Mouse (Mus musculus): ENCODE results near the gene Copz2. TPM values are rescaled to one million over a fixed set of nuclear protein-coding genes. Genes with fewer than 3 reads are reported as not detected.
"Not testable (repeated sequence)": the region's sequence is repeated elsewhere in the genome, so short reads cannot be mapped to it uniquely, and the experiment has no call there.

Copz2 gene
- 7.6 and 10.6 TPM in 2 replicates for polyA plus RNA-seq (2012; rRNA removed)

DNA sequence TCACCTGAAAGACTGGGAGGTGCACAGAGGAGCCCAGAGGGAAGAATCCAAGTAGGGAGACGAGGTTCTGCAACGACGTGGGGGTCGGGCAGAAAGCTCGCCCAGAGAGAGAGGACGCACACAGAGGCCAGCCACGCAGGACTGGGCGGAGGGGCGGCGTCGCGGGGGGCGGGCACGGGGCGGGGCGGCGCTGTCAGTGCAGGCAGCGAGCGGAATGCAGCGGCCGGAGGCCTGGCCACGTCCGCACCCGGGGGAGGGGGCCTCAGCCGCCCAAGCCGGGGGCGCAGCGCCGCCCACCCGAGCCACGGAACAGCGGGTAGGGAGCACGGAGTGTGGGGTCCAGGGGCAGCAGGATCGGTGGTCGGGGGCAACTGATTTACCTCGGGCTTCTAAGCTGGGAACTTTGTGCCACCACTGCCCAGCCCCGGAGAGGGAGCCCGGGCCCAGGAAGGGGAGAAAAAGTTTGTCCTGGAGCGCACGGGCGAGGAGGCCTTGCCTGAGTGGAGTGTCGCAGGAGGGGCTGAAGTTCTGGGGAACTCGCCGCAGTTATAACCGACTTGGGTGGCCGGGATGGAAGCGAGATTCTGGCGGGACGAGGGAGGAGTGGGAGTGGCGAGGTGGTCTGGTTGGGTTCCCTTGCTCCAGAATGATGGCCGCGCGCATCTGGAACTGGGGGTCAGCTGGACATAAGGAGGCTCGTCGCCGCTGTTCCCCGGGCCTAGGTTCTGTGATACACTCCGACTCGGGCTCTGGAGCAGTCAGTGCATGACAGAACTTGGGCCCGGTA is at the start of gene Copz2:
Copz2 (plus strand) TSS at position 190 of the 787 bp plus-strand sequence.
- TF ChIP-seq CTCF (IDR thresholded peaks at IDR 0.05; ENCODE audit: extremely low read depth, insufficient read depth, insufficient read length, insufficient replicate concordance) (no peak), POLR2A (IDR thresholded peaks at IDR 0.05; ENCODE audit: low read depth, low read length) (no peak)
- H3K27me3 ChIP-seq (ENCODE audit: control insufficient read depth, insufficient read depth, low read length): peaks cover 12% of the 10 kb centered on the region
- H3K4me3 ChIP-seq (ENCODE audit: extremely low read depth, insufficient read depth, insufficient read length): peak within 1 kb of the TSS; percentile 60
- DNase-seq (ENCODE audit: low read depth in 1 of 2, low spot score in 2 of 2): no peak
- H3K4me1 ChIP-seq (ENCODE audit: control insufficient read depth, insufficient read depth, insufficient read length): peaks cover 7% of the 10 kb centered on the region; the same call in 1 of the 2 replicates
- no peak within 1 kb of the TSS for H3K27ac ChIP-seq (ENCODE audit: insufficient read depth, low read length)
- H3K36me3 ChIP-seq (ENCODE audit: control insufficient read depth, insufficient read depth, low read length): no peaks in the 10 kb centered on the region
- 3% methylated on average over 54 of the region's 60 CpGs for WGBS

DNA sequence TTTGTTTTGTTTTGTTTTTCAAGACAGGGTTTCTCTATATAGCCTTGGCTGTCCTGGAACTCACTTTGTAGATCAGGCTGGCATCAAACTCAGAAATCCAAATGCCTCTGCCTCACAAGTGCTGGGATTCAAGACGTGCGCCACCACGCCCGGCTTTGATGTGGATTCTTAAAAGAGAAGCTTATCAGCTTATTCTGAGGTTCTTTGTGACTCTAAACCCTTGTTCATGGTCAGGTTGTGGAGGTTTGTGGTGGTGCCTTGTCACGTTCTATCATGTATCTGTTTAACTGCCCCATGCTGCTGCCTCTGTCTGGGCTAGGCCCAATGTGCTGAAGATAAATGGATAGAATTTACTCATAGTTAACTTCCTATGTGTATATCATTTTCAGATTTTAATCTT is 44.1 kb upstream of the Copz2 start:
- Histone ChIP-seq H3K4me1 (ENCODE audit: control insufficient read depth, insufficient read depth, insufficient read length) (no peaks in the 10 kb centered on the region), H3K4me3 (ENCODE audit: extremely low read depth, insufficient read depth, insufficient read length) (no peak overlapping the region), H3K36me3 (ENCODE audit: control insufficient read depth, insufficient read depth, low read length) (peaks cover 26% of the 10 kb centered on the region), H3K27me3 (ENCODE audit: control insufficient read depth, insufficient read depth, low read length) (no peaks in the 10 kb centered on the region), H3K27ac (ENCODE audit: insufficient read depth, low read length) (no peak overlapping the region)
- TF ChIP-seq CTCF (IDR thresholded peaks at IDR 0.05; ENCODE audit: extremely low read depth, insufficient read depth, insufficient read length, insufficient replicate concordance) (no peak), POLR2A (IDR thresholded peaks at IDR 0.05; ENCODE audit: low read depth, low read length) (no peak)
- DNase-seq (ENCODE audit: low read depth in 1 of 2, low spot score in 2 of 2): no peak
- WGBS: 73% methylated on average over 5 of the region's 5 CpGs

DNA sequence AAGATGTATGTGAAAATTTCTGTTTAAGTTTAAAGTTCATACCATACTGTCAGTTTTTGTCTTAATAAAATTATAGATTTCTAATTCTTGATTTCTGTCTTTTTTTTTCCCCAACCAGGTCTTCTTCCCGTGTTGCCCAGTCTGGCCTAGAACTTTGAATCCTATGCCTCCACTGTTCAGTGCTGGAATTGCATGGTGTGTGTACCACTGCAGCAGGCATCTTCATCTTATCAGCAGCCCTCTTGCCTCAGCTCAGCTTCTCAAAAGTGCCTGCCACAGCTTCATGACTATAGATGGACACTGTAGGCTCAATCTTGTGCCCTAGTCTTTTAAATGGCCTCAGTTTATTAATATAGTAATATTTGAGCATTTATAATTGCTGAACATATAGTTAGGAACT is 41.6 kb upstream of the Copz2 start:
- no peaks in the 10 kb centered on the region for H3K27me3 ChIP-seq (ENCODE audit: control insufficient read depth, insufficient read depth, low read length)
- no peaks in the 10 kb centered on the region for H3K4me1 ChIP-seq (ENCODE audit: control insufficient read depth, insufficient read depth, insufficient read length)
- WGBS: 54% methylated on average over 1 of the region's 1 CpGs
- DNase-seq (ENCODE audit: low read depth in 1 of 2, low spot score in 2 of 2): no peak
- H3K4me3 ChIP-seq (ENCODE audit: extremely low read depth, insufficient read depth, insufficient read length): no peak overlapping the region
- H3K36me3 ChIP-seq (ENCODE audit: control insufficient read depth, insufficient read depth, low read length): peaks cover 22% of the 10 kb centered on the region
- TF ChIP-seq POLR2A (IDR thresholded peaks at IDR 0.05; ENCODE audit: low read depth, low read length) (no peak), CTCF (IDR thresholded peaks at IDR 0.05; ENCODE audit: extremely low read depth, insufficient read depth, insufficient read length, insufficient replicate concordance) (no peak)
- no peak overlapping the region for H3K27ac ChIP-seq (ENCODE audit: insufficient read depth, low read length)

DNA sequence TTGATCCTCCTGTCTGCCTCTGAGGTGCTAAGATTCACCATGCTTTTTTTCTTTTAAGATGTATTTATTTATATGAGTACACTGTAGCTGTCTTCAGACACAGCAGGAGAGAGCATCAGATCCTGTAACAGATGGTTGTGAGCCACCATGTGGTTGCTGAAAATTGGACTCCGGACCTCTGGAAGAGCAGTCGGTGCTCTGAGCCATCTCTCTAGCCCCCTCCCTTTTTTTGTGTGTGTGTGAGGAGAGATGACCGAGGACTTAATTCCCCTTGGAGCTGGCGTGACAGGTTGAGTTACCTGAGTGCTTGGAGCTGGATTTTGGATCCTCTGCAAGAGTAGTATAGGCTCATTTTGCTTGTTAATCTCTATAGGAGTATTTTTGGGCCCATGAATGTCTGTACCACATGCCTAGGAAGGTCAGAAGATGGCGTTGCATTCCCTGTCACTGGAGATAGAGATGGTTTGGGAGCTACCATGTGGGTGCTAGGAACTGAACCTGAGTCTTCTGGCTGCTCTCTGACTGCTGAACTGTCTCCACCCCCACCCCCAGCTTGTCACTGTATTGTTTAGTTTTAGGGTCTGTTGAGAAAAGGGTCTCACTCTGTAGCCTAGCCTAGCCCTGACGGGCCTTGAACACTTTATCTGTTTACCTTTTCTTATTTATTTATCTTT is 40.0 kb upstream of the Copz2 start:
- Histone ChIP-seq H3K27ac (ENCODE audit: insufficient read depth, low read length) (no peak overlapping the region), H3K4me3 (ENCODE audit: extremely low read depth, insufficient read depth, insufficient read length) (no peak overlapping the region), H3K27me3 (ENCODE audit: control insufficient read depth, insufficient read depth, low read length) (no peaks in the 10 kb centered on the region), H3K36me3 (ENCODE audit: control insufficient read depth, insufficient read depth, low read length) (peaks cover 19% of the 10 kb centered on the region), H3K4me1 (ENCODE audit: control insufficient read depth, insufficient read depth, insufficient read length) (no peaks in the 10 kb centered on the region)
- WGBS: 94% methylated on average over 6 of the region's 6 CpGs
- TF ChIP-seq POLR2A (IDR thresholded peaks at IDR 0.05; ENCODE audit: low read depth, low read length): no peak
- no peak for TF ChIP-seq CTCF (IDR thresholded peaks at IDR 0.05; ENCODE audit: extremely low read depth, insufficient read depth, insufficient read length, insufficient replicate concordance)
- no peak for DNase-seq (ENCODE audit: low read depth in 1 of 2, low spot score in 2 of 2)

DNA sequence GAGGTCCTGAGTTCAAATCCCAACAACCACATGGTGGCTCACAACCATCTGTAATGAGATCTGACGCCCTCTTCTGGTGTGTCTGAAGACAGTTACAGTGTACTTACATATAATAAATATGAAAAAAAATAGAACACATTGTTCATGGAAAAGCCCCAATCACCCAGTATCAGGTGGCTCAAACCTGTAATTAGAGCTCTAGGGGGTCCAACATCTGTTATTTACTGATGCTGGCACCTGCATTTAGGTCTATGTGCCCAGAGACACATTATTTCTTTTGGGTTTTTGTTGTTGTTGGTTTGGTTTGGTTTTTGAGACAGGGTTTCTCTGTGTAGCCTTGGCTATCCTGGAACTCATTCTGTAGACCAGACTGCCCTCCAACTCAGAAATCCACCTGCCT is 38.5 kb upstream of the Copz2 start:
- H3K4me3 ChIP-seq (ENCODE audit: extremely low read depth, insufficient read depth, insufficient read length); H3K27ac ChIP-seq (ENCODE audit: insufficient read depth, low read length); DNase-seq (ENCODE audit: low read depth in 1 of 2, low spot score in 2 of 2); H3K27me3 ChIP-seq (ENCODE audit: control insufficient read depth, insufficient read depth, low read length); H3K4me1 ChIP-seq (ENCODE audit: control insufficient read depth, insufficient read depth, insufficient read length): not testable (repeated sequence)
- peaks cover 19% of the 10 kb centered on the region for H3K36me3 ChIP-seq (ENCODE audit: control insufficient read depth, insufficient read depth, low read length)
- 93% methylated on average over 1 of the region's 1 CpGs for whole genome bisulfite sequencing

DNA sequence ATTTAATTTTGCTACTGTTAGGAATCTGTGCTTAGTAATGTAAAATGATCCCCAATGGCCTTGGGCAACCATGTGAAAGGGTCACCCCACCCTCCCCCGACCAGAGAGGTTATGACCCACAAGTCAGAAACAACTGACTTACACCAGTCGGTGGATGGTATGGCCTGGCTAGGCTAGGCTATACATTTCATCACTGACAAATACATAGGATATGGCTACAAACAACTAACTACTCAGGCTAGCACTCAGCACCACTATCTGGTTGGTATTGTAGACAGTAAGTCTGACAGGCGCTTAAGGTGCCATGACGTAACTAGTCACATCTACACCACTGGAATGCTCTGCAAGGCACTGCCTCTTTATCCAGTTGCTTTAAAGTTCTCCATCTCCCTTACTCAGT is 36.2 kb upstream of the Copz2 start:
- TF ChIP-seq CTCF (IDR thresholded peaks at IDR 0.05; ENCODE audit: extremely low read depth, insufficient read depth, insufficient read length, insufficient replicate concordance) (no peak), POLR2A (IDR thresholded peaks at IDR 0.05; ENCODE audit: low read depth, low read length) (no peak)
- 91% methylated on average over 4 of the region's 4 CpGs for WGBS
- H3K4me1 ChIP-seq (ENCODE audit: control insufficient read depth, insufficient read depth, insufficient read length): no peaks in the 10 kb centered on the region
- no peaks in the 10 kb centered on the region for H3K27me3 ChIP-seq (ENCODE audit: control insufficient read depth, insufficient read depth, low read length)
- peaks cover 24% of the 10 kb centered on the region for H3K36me3 ChIP-seq (ENCODE audit: control insufficient read depth, insufficient read depth, low read length)
- H3K27ac ChIP-seq (ENCODE audit: insufficient read depth, low read length): no peak overlapping the region
- no peak for DNase-seq (ENCODE audit: low read depth in 1 of 2, low spot score in 2 of 2)
- H3K4me3 ChIP-seq (ENCODE audit: extremely low read depth, insufficient read depth, insufficient read length): no peak overlapping the region

DNA sequence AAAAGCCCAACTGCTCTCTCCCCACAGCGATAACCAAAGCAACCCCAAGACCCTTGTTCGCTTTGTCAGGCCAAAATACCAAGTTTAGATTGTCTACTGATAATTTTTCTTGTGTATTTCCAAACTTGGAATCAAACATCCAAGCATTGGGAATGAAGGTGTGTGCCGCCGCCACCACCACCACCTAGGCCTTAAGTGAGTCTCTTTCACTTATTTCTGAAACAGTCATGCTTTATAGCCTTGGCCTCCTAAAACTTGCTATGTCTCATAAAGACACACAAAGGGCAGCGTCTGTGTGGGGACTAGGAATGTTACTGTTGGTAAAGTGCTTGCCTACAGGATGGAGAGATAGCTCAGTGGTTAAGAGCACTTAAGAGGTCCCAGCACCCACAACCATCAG is 35.8 kb upstream of the Copz2 start:
- Histone ChIP-seq H3K4me3 (ENCODE audit: extremely low read depth, insufficient read depth, insufficient read length) (no peak overlapping the region), H3K27me3 (ENCODE audit: control insufficient read depth, insufficient read depth, low read length) (no peaks in the 10 kb centered on the region), H3K27ac (ENCODE audit: insufficient read depth, low read length) (no peak overlapping the region), H3K36me3 (ENCODE audit: control insufficient read depth, insufficient read depth, low read length) (peaks cover 24% of the 10 kb centered on the region), H3K4me1 (ENCODE audit: control insufficient read depth, insufficient read depth, insufficient read length) (no peaks in the 10 kb centered on the region)
- WGBS: 94% methylated on average over 5 of the region's 5 CpGs
- no peak for TF ChIP-seq CTCF (IDR thresholded peaks at IDR 0.05; ENCODE audit: extremely low read depth, insufficient read depth, insufficient read length, insufficient replicate concordance)
- TF ChIP-seq POLR2A (IDR thresholded peaks at IDR 0.05; ENCODE audit: low read depth, low read length): no peak
- no peak for DNase-seq (ENCODE audit: low read depth in 1 of 2, low spot score in 2 of 2)

Measured in spleen, adult 2 months (tissue).